Mouse (Mus musculus) midbrain, embryonic 11.5 days (tissue): ENCODE data around the gene Ctrb1. TPM values are rescaled to one million over a fixed set of nuclear protein-coding genes. Genes with fewer than 3 reads are reported as not detected.
A peak's percentile ranks its signal among the peaks of the same experiment; 100 is the strongest.

Experiments
- ATAC-seq: fragments of 200-750 bp; cut with Nextera tagmentation; 2 replicates; pipeline ENCODE4 v1.8.0; 2017; ENCODE audit warnings: moderate TSS enrichment, moderate library complexity; ENCODE audit not compliant: low FRiP score
- DNase-seq: peaks from one replicate; pipeline ENCODE4 v3.0.0; 2015; ENCODE audit warnings: low spot score; ENCODE audit errors: missing footprints
- H3K27ac ChIP-seq: fragments of 300-500 bp; sonication (generic); 2 replicates; pipeline ENCODE4 v1.5.1; 2014; ENCODE audit warnings: low read depth, low read length
- H3K27me3 ChIP-seq: fragments of 300-500 bp; sonication (generic); 2 replicates; pipeline ENCODE4 v1.6.1; 2014; ENCODE audit warnings: mild to moderate bottlenecking, low read length, moderate library complexity, mixed read lengths; ENCODE audit not compliant: control insufficient read depth, insufficient read depth
- H3K36me3 ChIP-seq: fragments of 300-500 bp; sonication (generic); 2 replicates; pipeline ENCODE4 v1.6.1; 2014; ENCODE audit warnings: mild to moderate bottlenecking, low read length, moderate library complexity, mixed read lengths; ENCODE audit not compliant: control insufficient read depth, insufficient read depth
- H3K4me1 ChIP-seq: fragments of 300-500 bp; sonication (generic); 2 replicates; pipeline ENCODE4 v1.6.1; 2014; ENCODE audit warnings: low read length; ENCODE audit not compliant: control insufficient read depth, insufficient read depth
- H3K4me2 ChIP-seq: fragments of 300-500 bp; sonication (generic); 2 replicates; pipeline ENCODE4 v1.6.1; 2014; ENCODE audit warnings: mild to moderate bottlenecking, moderate library complexity
- H3K4me3 ChIP-seq: fragments of 300-500 bp; sonication (generic); 2 replicates; pipeline ENCODE4 v1.5.1; 2014; ENCODE audit warnings: low read depth, low read length
- H3K9ac ChIP-seq: fragments of 300-500 bp; sonication (generic); 2 replicates; pipeline ENCODE4 v1.6.1; 2014; ENCODE audit warnings: low read length
- H3K9me3 ChIP-seq: fragments of 300-500 bp; sonication (generic); 2 replicates; pipeline ENCODE4 v1.6.1; 2016; ENCODE audit warnings: low read length; ENCODE audit not compliant: control insufficient read depth
- WGBS: fragments of 180-500 bp; shearing (Covaris S2); extraction: QIAGEN DNeasy Blood & Tissue Kit; methylation state at CpG from one replicate; pipeline ENCODE4 v1.1.7; 2014; 5-methylcytosine and 5-hydroxymethylcytosine counted together
- polyA plus RNA-seq: library from polyadenylated mRNA; unstranded; fragments of >200 nt; fragmentation: Nextera tagmentation; extraction: Ambion mirVana; gene quantifications from 2 replicates; pipeline ENCODE4 v1.2.1, GENCODE M21; 2014

Ctrb1 gene
- not detected in 2 replicates for polyA plus RNA-seq

DNA sequence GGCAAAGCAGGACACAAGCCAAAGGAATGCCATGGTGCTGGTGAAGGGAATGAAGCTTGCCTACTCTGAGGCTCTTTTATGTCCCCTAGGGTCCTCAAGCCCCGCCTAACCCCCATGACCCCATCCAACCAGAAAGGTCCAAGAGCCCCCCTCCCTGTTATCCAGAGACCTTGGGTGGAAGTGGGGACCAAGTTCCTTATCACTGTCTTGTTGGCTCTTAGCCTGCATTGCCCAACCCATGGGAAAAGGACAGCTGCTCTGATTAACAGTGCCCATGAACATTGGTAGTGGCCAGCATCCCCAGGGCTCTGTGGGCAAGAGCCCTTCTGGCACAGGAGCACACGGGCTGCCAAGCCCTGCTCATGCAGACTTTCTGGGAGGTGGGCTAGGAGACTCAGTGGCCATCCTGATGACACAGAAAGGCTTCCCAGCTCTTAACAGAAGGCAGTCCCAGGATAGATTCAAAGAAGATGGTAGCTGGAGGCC is at the start of gene Ctrb1:
TSS of gene Ctrb1 (minus strand) at position 51 of the 486 bp plus-strand sequence.
- no peak within 1 kb of the TSS for H3K27ac ChIP-seq
- WGBS = 76% methylated on average over 2 of the region's 2 CpGs
- DNase-seq (no peak), ATAC-seq (no peak)
- H3K4me2 ChIP-seq = no peak within 1 kb of the TSS
- no peak within 1 kb of the TSS for H3K4me3 ChIP-seq
- no peaks in the 10 kb centered on the region for H3K27me3 ChIP-seq
- no peaks in the 10 kb centered on the region for H3K9me3 ChIP-seq
- H3K4me1 ChIP-seq = no peaks in the 10 kb centered on the region
- H3K9ac ChIP-seq = no peak within 1 kb of the TSS
- no peaks in the 10 kb centered on the region for H3K36me3 ChIP-seq

DNA sequence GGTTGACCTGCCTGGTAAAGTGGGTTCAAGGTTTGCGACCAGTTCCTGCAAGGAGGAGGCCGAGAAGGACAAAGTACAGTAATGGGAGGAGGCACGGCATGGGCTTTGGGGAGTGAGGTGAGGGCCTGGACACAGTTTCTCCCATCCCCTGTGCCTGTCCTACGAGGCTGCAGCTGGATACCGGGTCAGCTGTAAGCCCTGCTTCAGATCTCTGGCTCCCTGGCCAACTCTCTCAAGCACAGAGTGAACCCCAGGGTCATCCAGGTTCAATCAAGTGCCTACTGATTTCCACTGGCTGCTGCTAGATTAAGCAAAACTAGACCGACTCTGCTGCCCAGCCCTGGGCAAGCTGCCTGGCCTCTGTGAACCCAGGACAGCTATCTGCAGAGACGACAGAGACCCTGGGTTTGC is 49.5 kb upstream of the Ctrb1 start:
- DNase-seq (no peak), ATAC-seq (no peak)
- H3K4me2 ChIP-seq = 0 out of 2 replicates have a peak overlapping the region, but pooled peaks have one; percentile 11
- H3K9ac ChIP-seq = peak overlapping the region; percentile 10; the same call in 1 of the 2 replicates
- H3K27ac ChIP-seq = no peak overlapping the region
- 76% methylated on average over 7 of the region's 7 CpGs for WGBS
- no peaks in the 10 kb centered on the region for H3K27me3 ChIP-seq
- H3K36me3 ChIP-seq = no peaks in the 10 kb centered on the region
- H3K4me3 ChIP-seq = no peak overlapping the region
- H3K4me1 ChIP-seq = peaks cover 68% of the 10 kb centered on the region
- no peaks in the 10 kb centered on the region for H3K9me3 ChIP-seq

DNA sequence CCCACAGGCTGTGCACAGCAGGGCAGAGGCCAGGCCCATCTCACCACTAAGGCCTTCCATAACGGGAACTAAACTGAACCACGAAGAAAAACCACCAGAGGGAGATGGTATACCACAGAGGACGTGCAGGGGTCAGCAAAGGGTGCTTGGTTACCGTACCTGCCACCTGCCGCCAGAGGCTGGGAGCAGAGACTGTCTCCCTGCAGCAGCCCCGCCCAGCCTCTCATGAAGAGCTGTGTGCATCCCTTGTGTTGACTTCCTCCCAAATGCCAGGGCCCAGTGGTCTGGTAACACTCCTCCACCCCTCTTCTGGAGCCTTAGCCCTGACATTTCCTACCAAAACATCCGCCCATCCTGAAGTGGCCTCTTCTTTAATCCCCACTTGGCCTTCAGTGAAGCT is 48.8 kb upstream of the Ctrb1 start:
- Histone ChIP-seq H3K4me1 (peaks cover 74% of the 10 kb centered on the region), H3K9me3 (no peaks in the 10 kb centered on the region), H3K9ac (peak overlapping the region; percentile 29; the same call in 1 of the 2 replicates), H3K4me2 (no peak overlapping the region), H3K4me3 (no peak overlapping the region), H3K27ac (no peak overlapping the region), H3K36me3 (no peaks in the 10 kb centered on the region), H3K27me3 (no peaks in the 10 kb centered on the region)
- 44% methylated on average over 7 of the region's 7 CpGs for WGBS
- no peak for ATAC-seq
- no peak for DNase-seq

DNA sequence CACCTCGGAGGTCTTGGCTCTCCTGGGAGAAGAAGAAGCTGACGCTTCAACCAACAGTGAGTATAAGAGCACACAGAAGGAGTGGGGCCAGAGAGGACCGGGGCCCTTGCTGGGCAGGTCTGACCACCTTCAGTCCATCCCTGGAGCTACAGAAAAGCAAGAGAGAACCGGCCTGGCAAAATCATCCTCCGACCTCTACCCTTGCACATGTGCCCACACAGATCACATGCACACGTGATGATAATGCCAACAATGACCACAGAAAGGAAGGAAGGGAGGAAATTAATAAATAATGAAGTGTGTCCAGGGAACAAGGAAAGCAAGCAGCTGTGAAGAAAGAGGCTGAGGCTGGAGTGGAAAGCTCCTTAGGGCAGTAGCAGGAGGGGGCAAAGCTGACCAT is 48.1 kb upstream of the Ctrb1 start:
- Histone ChIP-seq H3K4me3 (no peak overlapping the region), H3K4me2 (no peak overlapping the region), H3K36me3 (no peaks in the 10 kb centered on the region), H3K9me3 (no peaks in the 10 kb centered on the region), H3K27me3 (no peaks in the 10 kb centered on the region), H3K27ac (no peak overlapping the region), H3K4me1 (peaks cover 74% of the 10 kb centered on the region), H3K9ac (0 out of 2 replicates have a peak overlapping the region, but pooled peaks have one; percentile 9)
- no peak for DNase-seq
- ATAC-seq = no peak
- WGBS = 82% methylated on average over 6 of the region's 6 CpGs

DNA sequence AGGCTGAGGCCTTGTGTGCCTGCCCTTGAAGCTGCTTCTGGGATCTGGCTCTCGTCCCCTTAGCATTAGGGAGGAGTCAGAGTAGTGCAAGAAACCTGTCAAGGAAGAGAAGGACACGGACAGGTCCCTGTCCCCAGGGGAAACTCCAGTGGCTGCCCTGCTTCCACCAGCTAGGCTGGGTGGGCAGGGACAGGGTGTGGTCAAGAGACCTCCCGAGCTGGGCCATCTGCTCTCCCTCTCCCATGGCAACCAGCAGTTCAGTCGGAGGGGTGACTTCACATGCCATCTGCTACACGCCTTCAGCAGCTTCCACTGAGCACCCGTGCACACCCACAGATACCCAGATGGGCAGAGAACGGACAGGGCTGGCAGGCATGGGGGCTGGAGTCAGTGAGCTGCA is 45.5 kb upstream of the Ctrb1 start:
- DNase-seq (no peak), ATAC-seq (peak; percentile 15; the same call in 1 of the 2 replicates)
- Histone ChIP-seq H3K9ac (no peak overlapping the region; the same call in 1 of the 2 replicates), H3K4me3 (no peak overlapping the region), H3K36me3 (no peaks in the 10 kb centered on the region), H3K4me1 (peaks cover 78% of the 10 kb centered on the region), H3K9me3 (no peaks in the 10 kb centered on the region), H3K27me3 (no peaks in the 10 kb centered on the region), H3K4me2 (no peak overlapping the region), H3K27ac (peak overlapping the region; percentile 10; the same call in 1 of the 2 replicates)
- WGBS = 55% methylated on average over 7 of the region's 7 CpGs

DNA sequence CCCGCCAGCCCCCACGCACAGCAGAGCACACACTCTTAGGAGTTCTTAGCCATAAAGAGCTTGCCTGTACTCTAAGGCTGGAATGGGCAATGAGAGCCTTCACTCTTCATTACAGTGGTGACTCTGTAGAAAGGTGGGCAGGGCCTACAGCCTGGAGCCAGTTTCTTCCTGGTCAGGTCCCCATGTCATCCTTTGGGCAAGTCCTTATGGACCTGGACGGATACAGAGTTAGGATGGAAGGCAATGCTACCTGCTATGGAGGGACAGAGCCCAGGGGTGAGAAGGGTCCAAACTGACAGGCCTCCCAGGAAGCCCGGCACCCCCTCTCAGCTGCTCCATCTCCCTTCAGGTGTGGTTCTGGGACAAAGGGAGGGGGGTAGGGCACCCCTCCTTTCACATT is 45.0 kb upstream of the Ctrb1 start:
- WGBS = 70% methylated on average over 4 of the region's 4 CpGs
- ATAC-seq (no peak), DNase-seq (no peak)
- no peaks in the 10 kb centered on the region for H3K27me3 ChIP-seq
- H3K9ac ChIP-seq = peak overlapping the region; percentile 14; the same call in 1 of the 2 replicates
- no peak overlapping the region for H3K4me2 ChIP-seq
- no peaks in the 10 kb centered on the region for H3K9me3 ChIP-seq
- no peaks in the 10 kb centered on the region for H3K36me3 ChIP-seq
- H3K4me1 ChIP-seq = peaks cover 78% of the 10 kb centered on the region
- 0 out of 2 replicates have a peak overlapping the region, but pooled peaks have one; percentile 10 for H3K27ac ChIP-seq
- no peak overlapping the region for H3K4me3 ChIP-seq

DNA sequence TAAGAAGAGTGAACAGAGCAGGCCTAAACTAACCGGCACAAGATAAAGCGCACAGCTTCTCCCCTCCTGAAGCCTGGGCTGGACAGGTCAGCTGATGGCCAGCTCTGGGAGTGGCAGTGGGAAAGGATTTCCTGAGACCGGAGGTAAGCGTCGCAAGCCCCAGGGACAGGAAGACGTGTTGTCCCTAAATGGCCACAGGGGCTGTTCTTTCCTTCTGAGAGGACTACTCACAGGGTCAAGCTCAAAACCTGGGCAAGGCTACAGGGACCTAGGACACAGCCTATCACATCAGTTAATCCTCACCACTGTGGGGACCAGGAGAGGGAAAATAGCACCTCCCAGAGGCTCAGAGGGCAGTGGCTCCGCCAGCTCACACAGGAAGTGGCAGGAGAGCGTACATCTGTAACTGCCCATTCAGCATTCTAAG is 44.5 kb upstream of the Ctrb1 start:
- peaks cover 74% of the 10 kb centered on the region for H3K4me1 ChIP-seq
- 61% methylated on average over 8 of the region's 8 CpGs for WGBS
- H3K4me3 ChIP-seq = no peak overlapping the region
- ATAC-seq = no peak
- H3K9ac ChIP-seq = no peak overlapping the region; the same call in 1 of the 2 replicates
- H3K9me3 ChIP-seq = no peaks in the 10 kb centered on the region
- DNase-seq = peak; percentile 87
- 0 out of 2 replicates have a peak overlapping the region, but pooled peaks have one; percentile 1 for H3K27ac ChIP-seq
- no peaks in the 10 kb centered on the region for H3K36me3 ChIP-seq
- H3K27me3 ChIP-seq = no peaks in the 10 kb centered on the region
- no peak overlapping the region for H3K4me2 ChIP-seq

DNA sequence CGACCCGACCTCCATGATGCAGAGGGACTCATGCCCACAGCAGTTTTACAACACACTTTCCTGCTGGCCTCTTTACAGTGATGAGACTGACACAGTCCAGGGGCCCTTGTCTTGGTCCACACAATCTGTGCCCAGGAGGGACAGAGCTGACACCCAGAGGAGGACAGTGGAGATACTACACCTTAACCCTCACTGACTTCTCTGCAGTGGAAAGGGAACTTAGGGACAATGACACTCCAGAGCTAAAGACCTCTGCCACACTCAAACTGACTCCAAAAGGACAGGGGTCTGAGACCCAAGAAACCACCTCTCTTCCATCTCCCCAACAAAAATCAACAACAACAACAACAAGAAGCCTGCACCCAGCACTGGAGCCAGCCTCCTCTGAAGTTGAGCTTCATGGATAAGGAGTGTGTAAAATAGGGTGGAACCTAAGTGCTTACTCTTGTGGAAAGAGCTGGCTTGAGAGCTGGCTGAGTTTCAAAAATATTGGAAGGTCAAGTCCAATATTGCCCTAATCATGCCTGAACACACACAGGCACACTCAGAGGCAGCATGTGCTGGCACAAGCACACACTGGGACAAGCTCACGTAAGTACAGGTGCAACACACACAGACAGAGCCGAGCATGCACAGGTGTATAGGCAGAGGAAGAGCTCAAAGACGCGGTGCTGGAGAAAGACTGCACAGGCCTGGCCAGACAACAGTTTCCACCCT is 43.6 kb upstream of the Ctrb1 start:
- Histone ChIP-seq H3K9me3 (no peaks in the 10 kb centered on the region), H3K4me1 (peaks cover 71% of the 10 kb centered on the region), H3K27ac (no peak overlapping the region), H3K36me3 (no peaks in the 10 kb centered on the region), H3K4me2 (no peak overlapping the region), H3K27me3 (no peaks in the 10 kb centered on the region), H3K4me3 (no peak overlapping the region), H3K9ac (peak overlapping the region; percentile 30; the same call in 1 of the 2 replicates)
- ATAC-seq = no peak
- DNase-seq = no peak
- WGBS = 49% methylated on average over 6 of the region's 6 CpGs

DNA sequence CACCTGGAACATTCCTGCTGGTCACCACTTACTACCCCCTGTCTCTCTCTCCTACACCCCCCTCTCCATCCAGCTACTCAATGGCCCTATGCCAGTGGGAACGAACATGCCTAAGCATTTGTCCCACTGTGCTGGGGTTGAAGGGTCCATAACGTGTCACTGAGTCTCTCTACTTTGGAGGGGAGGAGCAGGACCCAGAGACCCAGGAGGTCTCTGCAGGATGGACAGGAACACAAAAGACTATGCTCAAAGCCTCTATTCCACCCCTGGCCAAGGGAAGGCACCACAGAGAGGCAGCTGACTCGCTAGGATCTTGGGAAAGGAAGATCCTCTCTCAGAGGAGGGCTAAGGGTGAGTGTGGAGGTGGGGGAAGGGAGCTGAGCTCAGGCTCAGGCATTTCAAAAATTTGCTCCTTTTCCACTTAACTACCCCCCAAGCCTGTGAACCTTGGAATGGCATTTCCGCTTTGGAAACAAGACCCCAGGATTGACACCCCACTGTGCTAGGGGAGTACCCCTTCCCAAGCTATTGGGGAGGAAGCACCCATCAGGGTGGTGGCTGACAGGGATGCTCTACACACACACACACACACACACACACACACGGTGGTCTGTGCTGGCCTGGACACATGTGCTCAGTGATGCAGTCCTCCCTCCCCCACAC is 42.9 kb upstream of the Ctrb1 start:
- 4% methylated on average over 5 of the region's 5 CpGs for WGBS
- Histone ChIP-seq H3K4me2 (no peak overlapping the region), H3K4me3 (no peak overlapping the region), H3K9me3 (no peaks in the 10 kb centered on the region), H3K36me3 (no peaks in the 10 kb centered on the region), H3K27ac (no peak overlapping the region; the same call in 1 of the 2 replicates), H3K4me1 (peaks cover 67% of the 10 kb centered on the region), H3K27me3 (no peaks in the 10 kb centered on the region), H3K9ac (no peak overlapping the region)
- ATAC-seq (no peak), DNase-seq (no peak)
